Mouse (Mus musculus): ENCODE measurements around the gene Aire. TPM values are rescaled to one million over a fixed set of nuclear protein-coding genes. Genes with fewer than 3 reads are reported as not detected.

Gene Aire
- polyA plus RNA-seq (2012; rRNA removed): 0.01 TPM in 1 of 2 replicates, not detected in the other

GRCm38 (mm10) chr10:78043406-78043836 is at the start of gene Aire:
Aire (minus strand) TSS chr10:78043610.

GRCm38 (mm10) chr10:78069101-78070011 is 25.9 kb upstream of the Aire start, which contains the start of gene Icosl:
Icosl (plus strand) TSS chr10:78069302.

GRCm38 (mm10) chr10:78041647-78042046 is 1.8 kb downstream of the Aire start, which contains the start of gene Dnmt3l:
Dnmt3l (plus strand) TSS chr10:78041947.

GRCm38 (mm10) chr10:78009945-78010293 is 33.5 kb downstream of the Aire start, which contains the start of gene Pfkl:
Pfkl (minus strand) TSS chr10:78010083.

Other genes starting within 250 kb of the Aire start
- not detected in 2 replicates for gene Gm9639, start 248.5 kb downstream of the Aire start, polyA plus RNA-seq (2012; rRNA removed)
- not detected in 2 replicates for gene Gm19668, start 244.5 kb downstream of the Aire start, polyA plus RNA-seq (2012; rRNA removed)
- not detected in 2 replicates for gene Gm9507, start 231.8 kb downstream of the Aire start, polyA plus RNA-seq (2012; rRNA removed)
- not detected in 2 replicates for gene Gm2696, start 228.9 kb downstream of the Aire start, polyA plus RNA-seq (2012; rRNA removed)
- gene Krtap10-4, start 216.5 kb downstream of the Aire start, polyA plus RNA-seq (2012; rRNA removed): not detected in 2 replicates
- gene Krtap10-10, start 207.7 kb downstream of the Aire start, polyA plus RNA-seq (2012; rRNA removed): not detected in 2 replicates
- gene Gm36176, start 196.8 kb downstream of the Aire start, polyA plus RNA-seq (2012; rRNA removed): not detected in 2 replicates
- gene Gm10318, start 190.8 kb downstream of the Aire start, polyA plus RNA-seq (2012; rRNA removed): not detected in 2 replicates
- not detected in 2 replicates for gene Gm3285, start 181.6 kb downstream of the Aire start, polyA plus RNA-seq (2012; rRNA removed)
- 5.5 and 6.6 TPM in 2 replicates for gene Lrrc3, start 141.1 kb downstream of the Aire start, polyA plus RNA-seq (2012; rRNA removed)
- 0.93 and 1.5 TPM in 2 replicates for gene Trpm2, start 73.0 kb downstream of the Aire start, polyA plus RNA-seq (2012; rRNA removed)
- 4.4 and 4.9 TPM in 2 replicates for gene 1810043G02Rik, start 65.1 kb downstream of the Aire start, polyA plus RNA-seq (2012; rRNA removed)
- gene Pfkl, start 33.5 kb downstream of the Aire start, polyA plus RNA-seq (2012; rRNA removed): 43.9 and 47.1 TPM in 2 replicates
- gene Dnmt3l, start 1.7 kb downstream of the Aire start, polyA plus RNA-seq (2012; rRNA removed): not detected in 2 replicates
- 2.1 and 2.7 TPM in 2 replicates for gene Icosl, start 25.7 kb upstream of the Aire start, polyA plus RNA-seq (2012; rRNA removed)
- 35.1 and 39.2 TPM in 2 replicates for gene D10Jhu81e, start 126.2 kb upstream of the Aire start, polyA plus RNA-seq (2012; rRNA removed)
- 6.7 and 8.1 TPM in 2 replicates for gene Pwp2, start 141.5 kb upstream of the Aire start, polyA plus RNA-seq (2012; rRNA removed)
- 16.8 and 21.1 TPM in 2 replicates for gene Trappc10, start 201.0 kb upstream of the Aire start, polyA plus RNA-seq (2012; rRNA removed)

Measured in liver, embryonic 14 days (tissue).